Mouse (Mus musculus) megakaryocyte, embryonic 14.5 days (primary cell): Measurements from ENCODE around the gene Epb41l3. TPM values are rescaled to one million over a fixed set of nuclear protein-coding genes. Genes with fewer than 3 reads are reported as not detected.

Experiments
- H3K27me3 ChIP-seq: replicated peaks from 2 replicates; pipeline ENCODE3; 2012; ENCODE audit warnings: inconsistent platforms
- H3K36me3 ChIP-seq: replicated peaks from 2 replicates; pipeline ENCODE3; 2012; ENCODE audit warnings: low read length, inconsistent platforms, mixed read lengths
- H3K4me1 ChIP-seq: 2 replicates; pipeline ENCODE4 v1.6.1; 2012; ENCODE audit warnings: inconsistent platforms
- H3K4me3 ChIP-seq: replicated peaks from 2 replicates; pipeline ENCODE3; 2012; ENCODE audit warnings: moderate library complexity, mild to moderate bottlenecking, inconsistent platforms
- H3K9me3 ChIP-seq: 2 replicates; pipeline ENCODE4 v1.6.1; 2012; ENCODE audit warnings: inconsistent platforms
- FLI1 ChIP-seq: IDR thresholded peaks from 2 replicates; pipeline ENCODE4 v1.6.1; 2012; ENCODE audit warnings: low read length, inconsistent platforms, mixed read lengths
- GATA1 ChIP-seq: IDR thresholded peaks from 3 replicates; pipeline ENCODE4 v1.6.1; 2012; ENCODE audit warnings: mixed read lengths, low read length, inconsistent platforms, borderline replicate concordance
- polyA plus RNA-seq: library from polyadenylated mRNA; stranded (reverse); fragments of >175 nt; gene quantifications from 2 replicates; pipeline ENCODE4 v1.2.3, GENCODE M21; 2012; ENCODE audit warnings: low replicate concordance; ENCODE audit not compliant: insufficient read depth

Epb41l3 gene
- polyA plus RNA-seq, 1 experiment: 1.7 TPM

DNA sequence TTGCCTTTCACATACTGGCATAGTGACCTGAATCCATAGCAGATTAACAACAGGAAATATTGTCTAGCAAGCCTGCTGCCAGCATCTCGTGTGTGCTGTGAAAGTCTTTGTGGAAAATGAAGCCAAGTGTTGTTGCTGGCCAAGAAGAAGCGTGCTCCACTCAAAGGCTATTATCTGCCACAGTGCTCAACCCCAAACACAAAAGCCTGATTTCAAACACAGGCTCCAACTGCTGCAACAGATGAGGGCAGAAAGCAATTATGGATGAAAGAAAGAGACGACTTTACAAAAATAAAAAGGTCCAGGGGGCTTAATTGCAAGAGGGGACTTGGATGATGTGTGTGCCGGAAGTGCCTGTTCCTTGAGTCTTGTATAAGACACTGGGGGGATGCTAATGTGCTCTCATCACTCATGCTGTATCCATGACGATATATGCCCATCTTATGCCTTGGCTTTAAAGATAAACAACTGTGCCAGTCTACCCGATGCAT, 154.7 kb downstream of the Epb41l3 start:
- H3K27me3 ChIP-seq: no peaks in the 10 kb centered on the region
- no peak overlapping the region for H3K4me3 ChIP-seq
- TF ChIP-seq FLI1 (no peak), GATA1 (no peak)
- H3K9me3 ChIP-seq: peaks cover 7% of the 10 kb centered on the region
- no peaks in the 10 kb centered on the region for H3K4me1 ChIP-seq
- H3K36me3 ChIP-seq: no peaks in the 10 kb centered on the region

- no peaks in the 10 kb centered on the region for H3K4me1 ChIP-seq
- no peak overlapping the region for H3K4me3 ChIP-seq
- TF ChIP-seq FLI1 (no peak), GATA1 (no peak)
- no peaks in the 10 kb centered on the region; the same call in none of the 2 replicates for H3K9me3 ChIP-seq
- no peaks in the 10 kb centered on the region for H3K27me3 ChIP-seq
- H3K36me3 ChIP-seq: no peaks in the 10 kb centered on the region
Measured at GRCm38 (mm10) chr17:69231360-69231759, 155.9 kb downstream of the Epb41l3 start.

DNA sequence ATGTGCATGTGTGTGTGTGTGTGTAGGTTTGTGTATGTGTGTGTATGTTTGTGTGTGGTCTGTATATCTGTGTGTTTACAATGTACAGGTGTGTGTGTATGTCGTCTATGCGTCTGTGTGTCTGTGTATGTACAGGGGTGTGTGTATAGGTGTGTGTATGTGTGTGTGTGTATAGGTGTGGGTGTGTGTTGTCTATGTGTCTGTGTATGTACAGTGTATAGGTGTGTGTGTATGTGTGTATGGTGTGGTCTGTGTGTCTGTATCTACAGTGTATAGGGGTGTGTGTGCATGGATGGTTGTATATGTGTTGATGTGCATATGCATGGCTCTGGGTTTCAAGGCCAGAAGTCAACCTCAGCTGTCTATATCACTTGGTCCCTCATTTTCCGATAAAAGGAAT, 161.7 kb downstream of the Epb41l3 start:
- Histone ChIP-seq H3K4me1 (no peaks in the 10 kb centered on the region), H3K9me3 (no peaks in the 10 kb centered on the region; the same call in 1 of the 2 replicates), H3K36me3 (no peaks in the 10 kb centered on the region), H3K27me3 (no peaks in the 10 kb centered on the region), H3K4me3 (peak overlapping the region; percentile 16)
- TF ChIP-seq FLI1 (no peak), GATA1 (no peak)

DNA sequence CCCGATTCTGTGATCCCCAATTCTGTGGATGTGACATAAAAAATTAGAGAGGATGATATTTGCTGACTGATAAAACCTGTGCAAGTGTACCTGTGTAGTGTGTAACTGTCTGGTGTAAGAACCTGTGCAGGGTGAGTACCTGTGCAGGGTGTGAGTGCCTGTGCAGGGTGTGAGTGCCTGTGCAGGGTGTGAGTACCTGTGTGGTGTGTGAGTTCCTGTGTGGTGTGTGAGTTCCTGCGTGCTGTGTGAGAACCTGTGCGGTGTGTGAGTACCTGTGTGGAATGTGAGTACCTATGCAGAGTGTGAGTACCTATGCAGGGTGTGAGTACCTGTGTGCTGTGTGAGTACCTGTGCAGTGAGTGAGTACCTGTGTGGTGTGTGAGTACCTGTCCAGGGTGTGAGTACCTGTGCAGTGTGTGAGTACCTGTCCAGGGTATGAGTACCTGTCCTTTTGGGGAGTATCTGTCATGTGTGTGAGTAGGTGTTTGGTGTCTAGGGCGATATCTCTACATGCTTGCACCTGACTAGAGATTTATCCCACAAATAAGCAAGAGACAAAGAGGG, 163.4 kb downstream of the Epb41l3 start:
- Histone ChIP-seq H3K9me3 (no peaks in the 10 kb centered on the region), H3K27me3 (no peaks in the 10 kb centered on the region), H3K4me1 (no peaks in the 10 kb centered on the region), H3K36me3 (no peaks in the 10 kb centered on the region), H3K4me3 (peak overlapping the region; percentile 70)
- TF ChIP-seq GATA1 (no peak), FLI1 (no peak)

GRCm38 (mm10) chr17:69239423-69239822, 163.9 kb downstream of the Epb41l3 start:
- H3K27me3 ChIP-seq: no peaks in the 10 kb centered on the region
- 0 out of 2 replicates have a peak, but pooled peaks cover 2% of the 10 kb centered on the region for H3K9me3 ChIP-seq
- H3K36me3 ChIP-seq: no peaks in the 10 kb centered on the region
- H3K4me3 ChIP-seq: no peak overlapping the region
- no peaks in the 10 kb centered on the region for H3K4me1 ChIP-seq
- no peak for TF ChIP-seq FLI1
- TF ChIP-seq GATA1: no peak

DNA sequence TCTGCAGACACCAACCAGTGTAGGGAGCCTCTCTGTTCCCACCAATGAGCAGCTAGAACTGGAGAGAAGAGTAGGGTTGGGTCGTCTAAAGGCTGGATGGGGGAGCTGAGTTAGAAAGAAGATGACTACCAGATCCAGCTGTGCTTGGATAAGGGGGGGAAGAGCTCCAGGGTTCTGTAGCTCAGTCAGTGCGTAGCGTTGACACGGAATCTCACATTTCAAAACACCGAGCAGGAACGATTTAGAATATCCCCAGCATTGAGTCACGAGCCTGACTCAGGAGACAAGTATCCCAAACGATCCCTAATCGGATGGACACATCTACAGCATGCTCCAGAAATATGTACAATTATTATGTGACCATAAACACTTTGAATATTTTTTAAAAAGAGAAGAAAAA, 180.4 kb downstream of the Epb41l3 start:
- H3K36me3 ChIP-seq: no peaks in the 10 kb centered on the region
- peaks cover 6% of the 10 kb centered on the region for H3K27me3 ChIP-seq
- TF ChIP-seq GATA1 (no peak), FLI1 (no peak)
- no peaks in the 10 kb centered on the region for H3K4me1 ChIP-seq
- no peak overlapping the region for H3K4me3 ChIP-seq
- H3K9me3 ChIP-seq: no peaks in the 10 kb centered on the region

- peaks cover 9% of the 10 kb centered on the region for H3K27me3 ChIP-seq
- H3K9me3 ChIP-seq: no peaks in the 10 kb centered on the region
- H3K4me1 ChIP-seq: no peaks in the 10 kb centered on the region
- no peak overlapping the region for H3K4me3 ChIP-seq
- no peak for TF ChIP-seq GATA1
- no peak for TF ChIP-seq FLI1
- no peaks in the 10 kb centered on the region for H3K36me3 ChIP-seq
Measured at GRCm38 (mm10) chr17:69256441-69256840, 181.0 kb downstream of the Epb41l3 start.

DNA sequence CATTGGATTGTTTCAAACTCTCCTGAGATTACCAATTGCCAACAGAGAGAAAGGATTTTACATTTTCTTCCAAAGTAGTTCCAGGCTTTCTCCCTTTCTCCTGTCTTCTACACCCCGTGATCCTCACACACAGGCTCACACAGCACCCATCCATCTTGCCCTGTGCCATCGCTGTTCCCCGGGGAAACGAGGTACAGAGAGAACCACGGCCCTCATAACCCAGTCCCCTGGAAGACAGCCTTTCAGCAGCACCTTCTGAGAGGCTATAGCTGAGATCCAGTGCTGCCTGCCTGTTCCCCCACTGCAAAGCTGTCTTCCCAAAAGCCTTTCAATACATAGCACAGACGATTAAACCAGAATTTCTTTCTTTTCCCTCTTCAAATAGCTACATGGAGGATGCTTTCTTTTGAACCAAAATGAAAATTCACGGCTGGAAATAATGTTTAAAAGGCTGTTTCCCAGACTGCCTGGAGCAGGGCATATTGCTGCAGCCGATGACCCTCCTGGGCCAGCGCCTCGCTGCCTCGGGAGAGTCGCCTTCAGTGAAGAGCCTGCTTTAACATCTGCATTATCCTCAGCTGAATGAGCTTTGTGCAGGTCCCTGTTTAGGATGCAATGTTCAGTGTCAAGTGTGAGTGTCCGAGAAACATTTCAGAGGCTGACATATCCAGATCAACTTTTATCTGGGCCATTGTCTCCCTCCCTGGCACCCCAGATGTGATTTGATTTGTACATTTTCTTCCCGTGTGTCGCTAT, 188.5 kb downstream of the Epb41l3 start:
- H3K9me3 ChIP-seq: no peaks in the 10 kb centered on the region
- TF ChIP-seq FLI1 (no peak), GATA1 (no peak)

DNA sequence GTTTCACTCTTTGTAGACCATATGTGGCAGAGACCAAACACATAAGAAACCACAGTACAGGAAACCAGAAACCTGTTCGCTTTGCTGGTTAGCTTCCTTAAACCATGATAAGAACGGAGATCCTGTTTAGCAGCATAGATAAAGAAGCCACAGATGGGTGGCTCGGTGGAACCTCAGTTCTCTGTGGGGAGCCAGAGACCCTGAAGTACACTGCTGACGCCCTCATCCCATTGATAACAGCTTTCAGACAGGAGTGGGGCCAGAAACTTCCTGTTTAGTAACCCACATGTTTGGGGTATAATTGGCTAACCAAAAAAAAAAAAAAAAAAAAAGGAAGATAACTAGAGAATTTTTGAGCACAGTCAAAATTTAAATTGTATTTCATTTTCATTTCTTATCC, 189.7 kb downstream of the Epb41l3 start:
- Histone ChIP-seq H3K4me1 (peaks cover 28% of the 10 kb centered on the region), H3K9me3 (0 out of 2 replicates have a peak, but pooled peaks cover under 1% of the 10 kb centered on the region), H3K36me3 (no peaks in the 10 kb centered on the region), H3K4me3 (peak overlapping the region; percentile 44), H3K27me3 (peaks cover 47% of the 10 kb centered on the region)
- no peak for TF ChIP-seq GATA1
- no peak for TF ChIP-seq FLI1

More for the DNA sequence above, 188.5 kb downstream of the Epb41l3 start:
- Histone ChIP-seq H3K4me3 (no peak overlapping the region), H3K4me1 (peaks cover 28% of the 10 kb centered on the region), H3K27me3 (peaks cover 47% of the 10 kb centered on the region), H3K36me3 (no peaks in the 10 kb centered on the region)

GRCm38 (mm10) chr17:69265759-69266463, 190.4 kb downstream of the Epb41l3 start:
- no peak for TF ChIP-seq FLI1
- TF ChIP-seq GATA1: no peak
- H3K27me3 ChIP-seq: peaks cover 41% of the 10 kb centered on the region
- H3K9me3 ChIP-seq: 0 out of 2 replicates have a peak, but pooled peaks cover 6% of the 10 kb centered on the region
- peaks cover 28% of the 10 kb centered on the region for H3K4me1 ChIP-seq
- H3K4me3 ChIP-seq: peak overlapping the region; percentile 82
- H3K36me3 ChIP-seq: no peaks in the 10 kb centered on the region
